Mouse (Mus musculus): ENCODE data around the gene Galr2.

Gene Galr2

DNA sequence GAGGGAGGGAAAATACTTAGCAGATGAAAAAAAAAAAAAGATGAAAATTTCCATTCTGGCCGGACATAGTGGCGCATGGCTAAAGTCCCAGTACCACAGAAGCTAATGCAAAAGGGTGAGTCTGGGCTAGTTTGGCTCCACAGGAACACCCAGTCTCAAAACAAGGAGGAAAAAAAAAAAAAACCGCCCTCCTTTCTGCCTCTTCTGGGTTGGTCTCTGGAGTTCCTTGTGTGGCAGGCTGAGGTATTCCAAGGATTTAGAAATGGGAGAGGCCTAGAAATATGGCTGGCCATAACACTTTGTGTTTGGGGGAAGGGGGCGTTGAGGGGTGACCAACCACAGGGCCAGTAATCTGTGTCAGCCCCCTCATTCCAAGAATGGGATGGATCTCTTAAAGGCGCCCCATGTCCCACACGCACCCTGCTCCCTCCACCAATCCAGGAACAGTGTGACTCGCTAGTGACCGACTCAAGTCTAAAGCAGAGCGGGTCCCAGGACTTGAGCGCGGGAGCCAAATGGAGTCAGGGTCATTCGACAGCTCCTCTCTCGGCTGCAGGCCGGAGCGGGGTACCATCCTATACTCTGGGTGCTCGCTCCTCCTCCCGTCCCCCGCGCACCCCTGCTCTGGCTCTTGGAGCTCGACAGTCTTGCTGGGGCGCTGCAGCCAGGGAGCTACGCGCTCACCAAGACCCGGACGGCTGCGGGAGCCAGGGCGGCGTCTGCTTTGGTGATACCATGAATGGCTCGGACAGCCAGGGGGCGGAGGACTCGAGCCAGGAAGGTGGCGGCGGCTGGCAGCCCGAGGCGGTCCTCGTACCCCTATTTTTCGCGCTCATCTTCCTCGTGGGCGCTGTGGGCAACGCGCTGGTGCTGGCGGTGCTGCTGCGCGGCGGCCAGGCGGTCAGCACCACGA lies at the start of gene Galr2:
Gene Galr2 (plus strand): TSS at position 189 of the 913 bp plus-strand sequence.
- DNase-seq = no peak

DNA sequence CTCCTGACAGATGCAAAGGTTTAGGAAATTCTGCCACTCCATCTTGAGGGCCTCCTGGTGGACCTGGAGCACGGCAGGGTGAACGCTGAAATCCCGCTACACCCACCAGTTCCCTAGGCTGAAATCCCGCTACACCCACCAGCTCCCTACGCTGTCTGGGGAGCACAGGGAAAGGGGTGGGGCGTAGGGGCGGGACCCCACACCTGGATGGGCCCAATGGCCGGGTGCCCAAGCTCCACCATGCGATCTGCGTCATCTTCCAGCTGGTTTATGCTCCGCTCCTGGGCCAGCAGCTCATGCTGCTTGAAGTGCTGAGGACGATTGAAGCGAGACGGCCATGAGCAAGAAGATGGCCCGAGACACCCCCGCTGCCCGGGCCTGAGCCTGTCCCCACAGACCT lies 48.3 kb upstream of the Galr2 start:
- DNase-seq = no peak

DNA sequence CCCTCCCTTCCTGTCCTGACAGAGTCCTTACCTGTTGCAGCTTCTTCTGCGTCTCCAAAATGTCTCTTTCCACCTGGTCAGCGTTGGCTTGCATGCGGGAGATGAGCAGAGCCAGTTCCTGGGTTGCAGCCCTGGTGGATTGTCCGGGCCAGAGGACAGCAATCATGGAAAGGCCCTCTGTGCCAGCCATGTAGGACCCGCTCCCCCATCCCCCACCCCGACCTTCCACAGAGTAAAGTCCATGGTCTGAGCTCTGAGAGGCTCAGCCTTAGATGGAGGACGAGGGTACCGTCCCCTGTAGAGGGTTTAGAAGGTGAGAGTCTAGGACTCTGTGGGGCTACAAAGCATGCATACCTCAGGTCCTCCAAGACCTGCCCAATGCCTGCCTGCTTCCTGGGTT lies 45.8 kb upstream of the Galr2 start:
- DNase-seq = no peak

DNA sequence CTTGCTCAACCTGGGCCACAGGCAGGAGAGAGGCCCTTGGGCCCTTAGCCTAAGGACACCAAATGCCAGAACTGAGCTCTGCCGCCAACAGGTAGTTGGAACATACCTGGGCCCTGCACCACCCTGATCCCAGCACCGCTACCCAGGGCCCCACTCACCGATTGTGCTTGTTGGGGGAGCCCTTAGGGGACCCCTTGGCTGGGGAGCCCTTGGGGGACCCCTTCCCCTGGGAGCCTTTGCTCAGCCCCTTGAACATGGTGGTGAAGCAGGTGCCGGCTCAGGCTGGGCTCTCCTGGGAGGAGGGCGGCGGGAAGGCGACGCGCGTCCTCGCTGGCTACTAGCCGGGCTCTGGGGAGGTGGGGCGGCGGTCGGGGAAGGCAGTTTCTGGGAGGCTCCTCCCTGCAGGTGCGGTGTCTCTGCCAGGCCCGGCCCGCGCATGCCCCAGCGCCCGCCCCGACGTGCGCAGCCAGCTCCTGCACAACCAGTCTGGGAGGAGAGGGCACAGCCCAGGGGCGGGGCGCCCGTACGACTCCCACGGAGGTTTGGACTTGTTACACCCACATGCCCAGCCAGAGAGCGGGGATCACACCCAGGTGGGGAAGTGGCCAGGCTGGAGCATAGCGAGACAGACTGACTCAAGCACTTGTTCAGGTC lies 42.9 kb upstream of the Galr2 start, which contains the start of gene Evpl:
Gene Evpl (minus strand): TSS at position 336 of the 654 bp plus-strand sequence.
- DNase-seq = peak; percentile 65 to 67

DNA sequence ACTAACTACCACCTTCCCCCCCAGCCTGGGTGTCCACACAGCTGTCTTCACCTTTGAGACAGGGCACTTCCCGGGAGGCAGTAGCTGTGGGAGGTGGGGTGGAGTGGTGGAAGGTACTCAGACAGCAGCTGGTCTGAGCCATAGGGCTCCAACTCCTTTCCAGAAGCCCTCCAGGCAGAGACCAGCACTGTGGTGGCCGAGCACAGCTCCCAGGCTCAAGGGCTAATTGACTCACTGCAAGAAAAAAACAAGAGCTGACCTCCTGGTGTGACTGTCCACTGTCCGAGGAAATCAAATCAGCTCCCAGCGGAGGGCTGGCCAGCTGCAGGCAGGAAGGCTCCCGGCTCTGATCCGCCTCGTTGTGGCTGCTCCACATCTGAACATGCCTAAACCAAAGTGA lies 40.9 kb upstream of the Galr2 start:
- DNase-seq = no peak

DNA sequence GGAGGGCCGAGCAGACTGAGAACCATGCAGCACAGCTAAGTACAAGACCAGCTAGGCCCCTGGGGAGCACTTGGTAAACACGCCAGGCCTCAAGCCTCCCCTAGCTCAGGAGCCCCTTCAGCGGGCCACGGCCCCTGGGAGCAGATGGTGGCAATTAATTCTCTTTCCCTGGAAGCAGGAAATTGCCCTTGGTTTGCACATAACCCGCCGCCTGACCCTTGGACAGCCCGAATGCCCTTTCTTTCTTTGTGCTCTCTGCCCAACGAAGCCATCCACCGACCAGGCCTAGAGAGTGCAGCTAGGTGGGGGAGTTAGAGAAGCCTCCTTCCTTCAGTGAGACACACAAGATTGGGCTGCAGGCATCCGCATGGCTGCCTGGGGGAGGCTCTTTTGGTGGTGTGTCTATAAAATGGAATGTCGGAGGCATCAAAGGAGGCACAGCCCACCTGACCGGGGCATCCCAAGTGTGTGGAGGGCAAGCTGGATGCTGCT lies 38.9 kb upstream of the Galr2 start:
- DNase-seq = no peak

DNA sequence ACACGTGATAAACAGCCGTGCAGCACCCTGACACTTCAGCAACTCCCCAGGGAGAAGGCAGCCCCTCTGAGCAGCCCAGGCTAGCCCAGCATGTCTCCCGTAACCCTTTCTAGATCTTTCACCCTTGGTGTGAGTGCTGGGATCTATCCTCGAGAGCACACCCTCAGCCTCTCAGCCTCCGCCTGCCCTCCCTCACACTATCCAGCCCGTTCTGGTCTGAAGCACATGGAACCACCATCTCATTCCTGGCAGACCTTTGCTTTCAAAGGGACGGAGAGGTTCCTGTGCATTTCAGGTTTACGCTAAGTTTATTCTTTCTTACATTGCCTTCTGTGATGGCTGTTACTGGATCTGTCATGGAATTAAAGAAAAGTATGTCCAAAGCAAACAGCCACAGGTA lies 36.2 kb upstream of the Galr2 start:
- DNase-seq = no peak

DNA sequence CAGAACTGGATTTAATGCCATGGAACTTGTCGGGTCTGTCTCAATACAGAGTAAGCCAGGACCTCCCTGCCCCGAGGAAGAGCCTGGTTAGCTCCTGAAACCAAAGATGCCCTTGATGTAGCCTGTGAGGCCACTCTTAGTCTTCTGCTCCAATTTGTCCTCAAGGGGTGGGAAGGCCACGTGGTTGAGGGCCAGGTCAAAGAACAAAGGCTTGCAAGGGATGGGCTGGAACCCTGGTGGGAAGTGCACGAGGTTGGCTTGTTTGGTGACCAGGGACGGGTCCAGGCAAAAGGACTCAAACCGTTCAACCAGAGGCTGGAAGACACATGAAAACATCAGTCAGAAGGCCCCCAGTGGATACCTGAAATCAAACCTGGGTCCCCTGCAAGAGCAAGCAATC lies 35.1 kb upstream of the Galr2 start:
- DNase-seq = no peak

DNA sequence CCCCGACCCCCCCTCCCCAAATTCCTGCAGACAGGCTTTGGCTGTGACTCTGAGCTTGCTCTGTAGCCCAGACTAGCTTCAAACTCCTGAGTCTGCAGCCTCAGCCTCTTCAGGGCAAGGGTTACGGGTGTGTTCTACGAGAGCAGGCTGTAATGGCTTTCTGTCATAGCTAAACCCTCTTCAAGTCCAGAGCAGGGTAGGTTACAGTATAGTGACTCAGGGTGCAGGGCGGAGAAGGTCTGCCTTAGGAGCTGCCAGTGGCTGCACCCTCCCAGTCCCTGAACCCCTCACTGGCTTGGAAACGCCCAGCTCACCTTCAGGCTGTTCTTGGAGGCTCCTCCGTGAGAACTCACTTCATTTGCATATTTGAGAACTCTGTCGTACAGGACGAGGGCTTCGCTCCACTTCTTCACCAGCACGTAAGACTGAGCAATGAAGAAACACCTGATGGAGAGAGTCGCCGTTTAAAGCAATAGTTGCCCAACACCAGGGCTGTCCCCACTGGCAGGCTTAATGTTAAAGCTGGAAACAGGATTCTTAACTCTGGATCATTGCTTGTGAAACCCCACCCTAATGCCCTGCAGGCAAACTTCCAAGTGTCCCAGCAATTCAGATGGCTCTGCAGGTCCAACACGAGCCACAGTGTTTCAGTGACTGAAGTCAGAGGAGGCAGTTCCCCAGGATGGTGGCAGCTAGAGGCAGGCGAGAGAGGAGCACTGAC lies 33.1 kb upstream of the Galr2 start:
- no peak for DNase-seq

DNA sequence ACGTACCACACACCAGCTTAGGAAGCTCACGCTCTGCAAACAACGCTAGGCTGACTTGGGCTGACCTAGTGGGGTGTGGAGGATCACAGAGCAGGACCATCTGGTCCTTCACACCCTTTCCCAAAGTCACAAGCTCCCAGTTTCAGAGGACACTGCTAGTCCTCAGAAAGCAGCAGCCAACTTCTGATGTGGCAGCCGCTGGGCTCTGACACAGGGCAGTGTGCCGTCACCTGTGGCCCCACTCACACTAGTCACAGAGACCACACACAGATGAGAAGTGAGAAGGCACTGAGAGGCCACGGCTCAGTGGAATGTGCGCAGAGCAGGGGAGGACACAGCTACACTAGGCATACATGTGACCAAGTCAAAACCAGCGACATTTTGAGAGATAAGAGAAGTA lies 29.8 kb upstream of the Galr2 start:
- no peak for DNase-seq

DNA sequence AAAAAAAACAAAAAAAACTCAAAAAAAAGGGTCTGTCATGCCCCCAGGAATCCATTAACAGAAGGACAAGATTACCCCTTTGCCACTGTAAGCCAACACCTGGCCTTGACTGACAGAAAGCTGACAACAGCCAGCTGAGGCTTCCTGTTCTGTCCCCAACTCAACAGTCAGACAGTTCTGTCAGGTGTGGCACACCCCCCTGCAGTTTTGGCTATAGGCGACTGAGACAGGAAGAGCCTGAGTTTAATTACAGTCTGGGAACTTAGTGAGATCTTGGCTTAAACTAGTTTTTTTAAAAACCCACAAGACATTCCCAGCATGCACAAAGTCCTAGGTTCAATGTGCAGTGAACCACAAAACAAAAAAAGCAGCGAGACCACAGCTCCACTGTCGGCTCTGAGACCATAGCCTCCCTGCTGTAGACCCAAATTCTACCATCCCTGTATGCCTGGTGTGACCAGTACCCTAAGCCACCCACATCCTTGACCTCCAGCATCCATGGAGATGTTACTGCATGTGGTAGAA lies 27.6 kb upstream of the Galr2 start:
- peak in 1 of 2 experiments; percentile 57 for DNase-seq

DNA sequence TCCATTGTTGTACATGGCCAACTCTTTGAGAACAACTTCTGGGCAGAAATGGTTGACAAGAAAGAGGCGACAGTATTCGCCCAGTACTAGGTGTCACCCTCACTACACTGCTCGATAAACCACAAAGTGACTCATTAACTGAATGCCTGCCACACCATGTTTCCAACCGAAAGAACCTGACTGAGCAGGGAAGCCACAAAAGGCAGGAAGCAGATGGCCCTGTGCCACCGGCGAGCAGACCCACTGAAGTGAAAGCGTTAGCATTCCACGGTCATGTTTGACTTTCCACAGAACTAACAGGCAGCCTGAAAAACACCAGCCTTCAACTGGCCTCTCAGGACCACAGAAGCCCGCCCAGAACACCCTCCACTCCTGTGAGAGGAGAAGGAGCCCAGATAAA lies 26.1 kb upstream of the Galr2 start:
- DNase-seq = peak in 1 of 2 experiments; percentile 31

DNA sequence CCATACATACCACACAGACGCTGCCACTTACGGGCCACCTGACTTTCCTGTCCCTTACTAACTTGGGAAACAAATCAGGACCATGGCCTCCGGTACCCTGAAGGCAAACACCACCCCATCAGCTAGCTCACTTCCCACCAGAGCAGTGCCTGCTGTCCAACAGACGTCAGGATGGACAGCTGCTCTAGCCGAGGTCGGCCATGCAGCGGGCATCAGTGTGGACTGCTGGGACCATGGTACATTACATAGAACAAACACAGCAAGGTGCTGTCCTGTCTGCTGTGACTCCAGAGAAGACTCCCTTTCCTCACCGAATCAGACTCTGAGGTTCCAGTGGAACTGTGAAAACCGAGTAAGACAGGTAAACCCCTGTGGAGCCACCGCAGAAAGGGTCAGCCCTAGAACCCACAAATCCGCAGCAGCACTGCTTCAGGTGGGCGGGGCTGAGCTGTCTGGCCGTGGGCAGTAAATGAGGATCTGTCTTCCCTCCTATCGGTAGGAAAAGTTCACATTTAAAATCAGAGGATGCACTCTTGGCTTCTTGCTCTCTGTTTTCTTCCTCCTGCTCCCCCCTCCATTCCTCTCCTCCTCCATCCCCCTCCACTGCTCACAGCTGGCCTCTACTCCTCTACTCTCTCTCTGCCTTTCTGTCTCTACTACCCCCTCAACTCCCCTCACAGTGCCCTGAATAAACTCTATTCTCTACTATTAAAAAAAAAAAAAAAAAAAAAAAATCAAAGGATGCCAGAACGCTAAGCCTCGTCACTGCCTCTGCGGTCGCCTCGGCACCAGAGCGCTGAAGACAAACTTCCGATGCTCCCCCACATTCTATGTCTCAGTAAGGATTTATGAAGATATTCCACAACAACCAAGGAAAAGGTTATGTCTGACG lies 25.4 kb upstream of the Galr2 start:
- DNase-seq = no peak

DNA sequence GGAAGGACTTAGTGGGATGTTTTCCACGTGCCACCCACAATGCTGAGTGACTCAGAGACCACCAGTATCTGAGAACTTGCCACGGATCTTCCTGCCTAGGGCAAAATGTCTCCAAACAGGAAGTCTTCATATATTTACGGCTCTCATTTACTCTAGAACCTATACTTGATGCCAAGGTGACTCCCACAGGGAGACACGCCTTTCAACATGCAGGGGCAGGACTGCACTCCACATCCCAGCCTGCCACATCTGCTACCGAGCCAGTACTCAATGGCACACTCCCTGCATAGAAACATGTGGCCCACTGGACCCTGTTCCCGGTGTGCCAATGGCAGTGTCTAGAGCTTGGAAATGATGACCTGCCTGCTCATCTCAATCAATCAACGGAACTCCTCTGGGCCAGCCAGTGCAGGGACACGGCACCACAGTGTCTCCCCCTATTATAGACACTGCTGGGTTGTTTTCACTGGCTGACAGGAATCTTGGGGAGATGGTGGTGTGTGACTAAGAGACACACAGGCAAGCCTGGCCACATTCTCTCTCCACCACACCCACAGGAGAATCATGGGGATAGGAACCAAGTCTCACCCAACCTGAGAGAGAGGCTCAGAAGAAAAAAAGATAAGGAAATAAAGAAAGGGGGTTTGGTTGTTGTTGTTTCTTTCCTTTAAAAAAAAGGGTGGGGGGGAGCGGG lies 24.6 kb upstream of the Galr2 start:
- DNase-seq = no peak

DNA sequence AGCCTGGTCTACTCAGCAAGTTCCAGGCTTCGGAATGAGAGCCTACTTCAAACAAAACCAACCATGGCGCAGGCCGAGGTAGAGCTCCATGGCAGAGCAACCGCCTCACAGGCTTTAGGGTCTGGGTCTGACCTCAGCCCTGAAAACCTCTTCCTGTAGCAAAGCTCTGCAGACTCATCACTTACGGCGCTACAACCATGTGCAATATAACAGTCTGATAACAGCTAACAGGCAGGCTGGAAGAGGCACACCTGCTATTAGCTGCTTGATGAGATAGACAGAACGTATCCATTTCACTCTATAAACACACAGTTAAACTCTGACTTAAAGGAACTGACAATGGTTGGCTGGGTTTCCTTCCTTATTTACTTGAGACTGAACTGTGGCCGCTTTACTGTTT lies 21.3 kb upstream of the Galr2 start:
- peak in 1 of 2 experiments; percentile 27 for DNase-seq

DNA sequence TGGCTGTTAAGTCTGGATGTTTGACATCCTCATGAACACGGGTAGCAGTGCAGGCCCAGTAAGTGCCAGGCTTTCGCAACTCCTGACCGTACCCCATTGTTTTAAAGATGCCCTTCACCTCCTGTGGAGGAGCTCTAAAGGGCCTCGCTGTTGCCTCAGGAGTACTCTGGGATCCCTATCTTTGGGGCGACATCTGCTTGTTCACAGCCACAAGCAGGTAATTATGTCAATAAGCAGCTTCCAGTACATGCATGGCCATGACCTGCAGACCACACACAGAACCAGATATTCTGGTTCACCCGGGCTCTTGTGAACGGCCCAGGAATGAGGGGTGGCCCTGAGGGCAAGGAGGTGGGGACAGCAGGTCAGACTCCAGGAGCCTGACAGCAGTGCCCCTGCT lies 20.5 kb upstream of the Galr2 start:
- DNase-seq = no peak

DNA sequence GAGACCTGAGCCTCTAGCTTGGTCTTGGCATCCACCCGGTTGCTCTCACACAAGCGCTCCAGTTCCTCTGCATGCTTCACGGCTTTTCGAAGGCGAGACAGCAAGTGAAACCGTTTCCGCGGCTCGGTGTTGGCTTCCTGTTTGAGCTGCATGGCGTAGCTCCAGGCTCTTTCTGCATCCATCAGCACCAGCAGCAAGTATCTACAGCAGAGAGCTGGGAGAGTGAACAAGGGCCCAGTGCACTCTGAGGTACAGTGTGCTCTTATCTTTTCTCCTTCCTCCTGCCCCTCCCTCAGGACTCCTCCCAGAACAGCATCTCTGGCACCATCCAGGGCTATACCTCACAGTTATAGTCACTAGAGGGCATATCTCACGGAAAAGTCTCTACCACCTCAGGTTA lies 15.4 kb upstream of the Galr2 start:
- peak in 1 of 2 experiments; percentile 20 for DNase-seq

DNA sequence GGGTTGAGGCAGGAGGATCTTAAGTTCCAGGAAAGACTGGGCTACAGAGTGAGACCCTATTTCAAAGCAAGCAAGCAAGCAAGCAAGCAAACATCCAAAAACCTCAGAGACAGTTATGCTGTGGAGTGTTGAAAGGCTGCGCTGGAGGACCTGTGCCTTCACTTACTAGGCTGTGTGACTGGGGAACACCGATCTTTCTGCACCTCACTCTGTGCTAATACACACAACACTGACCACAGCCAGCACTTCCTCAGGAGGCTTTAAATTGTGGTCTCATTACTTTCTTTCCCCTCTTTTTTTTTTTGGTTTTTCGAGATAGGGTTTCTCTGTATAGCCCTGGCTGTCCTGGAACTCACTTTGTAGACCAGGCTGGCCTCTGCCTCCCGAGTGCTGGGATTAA lies 14.9 kb upstream of the Galr2 start:
- no peak for DNase-seq

DNA sequence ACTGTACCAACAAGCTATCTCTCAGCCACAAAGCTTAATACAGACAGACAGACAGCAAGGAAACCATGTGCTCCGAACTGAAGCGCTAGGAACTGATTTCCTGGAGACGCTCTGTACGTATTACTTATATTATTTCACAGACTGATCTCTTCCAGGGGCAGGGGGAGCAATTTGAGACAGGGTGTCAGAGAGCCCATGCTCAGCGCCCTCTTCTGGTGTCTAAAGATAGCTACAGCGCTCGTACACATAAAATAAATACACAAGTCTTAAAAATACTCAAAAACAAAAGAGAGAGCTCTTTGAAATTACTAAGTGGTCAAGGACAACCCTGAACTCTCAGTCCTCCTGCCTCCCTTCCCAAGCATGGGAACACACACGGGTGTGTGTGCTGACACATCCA lies 13.1 kb upstream of the Galr2 start:
- no peak for DNase-seq

DNA sequence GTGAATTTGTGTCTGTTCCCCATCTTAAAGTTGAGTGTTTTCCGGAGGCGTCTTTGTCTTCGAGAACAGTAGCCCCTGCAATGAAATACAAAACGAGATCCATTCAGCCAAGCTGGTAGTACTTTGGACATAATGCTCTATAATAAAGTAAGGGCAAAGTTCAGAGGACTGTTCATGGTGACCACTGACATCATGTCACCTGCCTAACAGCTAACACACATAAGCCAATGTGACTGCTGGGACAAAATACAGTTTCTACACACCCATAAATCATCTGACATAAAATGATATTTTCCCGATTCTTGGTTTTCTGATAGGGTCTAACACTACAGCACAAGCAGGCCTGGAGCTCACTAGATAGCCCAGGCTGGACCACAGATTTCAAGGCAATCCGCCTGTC lies 12.4 kb upstream of the Galr2 start:
- DNase-seq = no peak

DNA sequence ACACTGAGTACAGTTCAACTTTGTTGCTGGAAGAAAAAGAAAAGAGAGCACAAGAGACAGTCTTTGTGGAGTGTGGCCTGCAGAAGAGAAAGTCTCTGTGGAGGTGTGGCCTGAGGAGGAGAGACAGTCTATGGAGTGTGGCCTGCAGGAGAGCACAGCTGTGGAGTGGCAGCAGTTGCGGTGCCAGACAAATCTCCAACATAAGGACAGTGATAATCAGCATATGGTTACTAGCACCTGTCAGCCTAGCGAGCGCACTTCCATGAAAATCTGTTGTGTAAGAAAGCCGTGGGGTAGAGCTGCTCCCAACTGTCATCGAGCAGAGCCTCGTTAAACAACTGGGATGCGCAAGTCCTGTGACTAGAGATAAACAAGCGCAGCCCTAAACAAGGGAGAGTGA lies 11.2 kb upstream of the Galr2 start:
- no peak for DNase-seq
